Mouse (Mus musculus): ENCODE results near the gene Xpr1. TPM values are rescaled to one million over a fixed set of nuclear protein-coding genes. Genes with fewer than 3 reads are reported as not detected.

Gene Xpr1
- polyA plus RNA-seq, 2 experiments, result 5.9 to 10.0 TPM

- WGBS, result 80% methylated on average over 7 of the region's 7 CpGs
Measured at GRCm38 (mm10) chr1:155422022-155422421, 4.8 kb upstream of the Xpr1 start.

GRCm38 (mm10) chr1:155416147-155416700 is 991 bp downstream of the Xpr1 start:
- TF ChIP-seq POLR2A (IDR thresholded peaks at IDR 0.05; ENCODE audit: borderline replicate concordance, extremely low read depth, insufficient read depth, insufficient read length), result no peak
- Histone ChIP-seq H3K4me1 (ENCODE audit: control insufficient read depth, insufficient read depth, low read length) (no peaks in the 10 kb centered on the region), H3K9ac (ENCODE audit: low read depth, low read length, severe bottlenecking) (peak overlapping the region; percentile 66), H3K27me3 (ENCODE audit: control insufficient read depth, insufficient read depth, low read length) (no peaks in the 10 kb centered on the region), H3K4me2 (replicated peaks; ENCODE audit: low read depth, low read length, severe bottlenecking) (peak overlapping the region; percentile 74), H3K4me3 (replicated peaks; ENCODE audit: low read length) (peak overlapping the region; percentile 91), H3K27ac (replicated peaks; ENCODE audit: low read depth, low read length) (no peak overlapping the region; the same call in 1 of the 2 replicates), H3K9me3 (ENCODE audit: control insufficient read depth, low read length) (no peaks in the 10 kb centered on the region), H3K36me3 (ENCODE audit: control insufficient read depth, insufficient read depth, low read length) (no peaks in the 10 kb centered on the region)
- no peak for ATAC-seq (ENCODE audit: low FRiP score, low read depth)
- no peak for DNase-seq (ENCODE audit: low spot score)
- WGBS, result 6% methylated on average over 6 of the region's 6 CpGs

More at GRCm38 (mm10) chr1:155422022-155422421, 4.8 kb upstream of the Xpr1 start:
- no peak overlapping the region for H3K4me3 ChIP-seq (replicated peaks; ENCODE audit: low read length)
- H3K4me2 ChIP-seq (replicated peaks; ENCODE audit: low read depth, low read length, severe bottlenecking), result no peak overlapping the region
- no peak overlapping the region for H3K27ac ChIP-seq (replicated peaks; ENCODE audit: low read depth, low read length)
- no peak overlapping the region for H3K9ac ChIP-seq (ENCODE audit: low read depth, low read length, severe bottlenecking)
- no peak for TF ChIP-seq POLR2A (IDR thresholded peaks at IDR 0.05; ENCODE audit: borderline replicate concordance, extremely low read depth, insufficient read depth, insufficient read length)
- DNase-seq (ENCODE audit: low spot score), result no peak
- no peaks in the 10 kb centered on the region for H3K9me3 ChIP-seq (ENCODE audit: control insufficient read depth, low read length)
- no peaks in the 10 kb centered on the region for H3K36me3 ChIP-seq (ENCODE audit: control insufficient read depth, insufficient read depth, low read length)
- no peaks in the 10 kb centered on the region for H3K27me3 ChIP-seq (ENCODE audit: control insufficient read depth, insufficient read depth, low read length)
- no peaks in the 10 kb centered on the region for H3K4me1 ChIP-seq (ENCODE audit: control insufficient read depth, insufficient read depth, low read length)
- ATAC-seq (ENCODE audit: low FRiP score, low read depth), result no peak

GRCm38 (mm10) chr1:155415421-155415820 is 1.8 kb downstream of the Xpr1 start:
- DNase-seq (ENCODE audit: low spot score), result peak; percentile 26
- H3K4me3 ChIP-seq (replicated peaks; ENCODE audit: low read length), result 0 out of 2 replicates have a peak overlapping the region, but pooled peaks have one; percentile 11
- no peaks in the 10 kb centered on the region for H3K36me3 ChIP-seq (ENCODE audit: control insufficient read depth, insufficient read depth, low read length)
- no peak overlapping the region for H3K27ac ChIP-seq (replicated peaks; ENCODE audit: low read depth, low read length)
- no peak for ATAC-seq (ENCODE audit: low FRiP score, low read depth)
- H3K27me3 ChIP-seq (ENCODE audit: control insufficient read depth, insufficient read depth, low read length), result no peaks in the 10 kb centered on the region
- H3K9ac ChIP-seq (ENCODE audit: low read depth, low read length, severe bottlenecking), result no peak overlapping the region
- H3K9me3 ChIP-seq (ENCODE audit: control insufficient read depth, low read length), result no peaks in the 10 kb centered on the region
- H3K4me1 ChIP-seq (ENCODE audit: control insufficient read depth, insufficient read depth, low read length), result no peaks in the 10 kb centered on the region
- no peak for TF ChIP-seq POLR2A (IDR thresholded peaks at IDR 0.05; ENCODE audit: borderline replicate concordance, extremely low read depth, insufficient read depth, insufficient read length)
- 27% methylated on average over 4 of the region's 4 CpGs for WGBS
- peak overlapping the region; percentile 28; the same call in 1 of the 2 replicates for H3K4me2 ChIP-seq (replicated peaks; ENCODE audit: low read depth, low read length, severe bottlenecking)

GRCm38 (mm10) chr1:155412705-155413104 is 4.5 kb downstream of the Xpr1 start:
- no peaks in the 10 kb centered on the region for H3K9me3 ChIP-seq (ENCODE audit: control insufficient read depth, low read length)
- no peak overlapping the region for H3K4me2 ChIP-seq (replicated peaks; ENCODE audit: low read depth, low read length, severe bottlenecking)
- no peak overlapping the region for H3K4me3 ChIP-seq (replicated peaks; ENCODE audit: low read length)
- no peaks in the 10 kb centered on the region for H3K36me3 ChIP-seq (ENCODE audit: control insufficient read depth, insufficient read depth, low read length)
- H3K4me1 ChIP-seq (ENCODE audit: control insufficient read depth, insufficient read depth, low read length), result no peaks in the 10 kb centered on the region
- ATAC-seq (ENCODE audit: low FRiP score, low read depth) (no peak), DNase-seq (ENCODE audit: low spot score) (no peak)
- H3K27me3 ChIP-seq (ENCODE audit: control insufficient read depth, insufficient read depth, low read length), result no peaks in the 10 kb centered on the region
- H3K27ac ChIP-seq (replicated peaks; ENCODE audit: low read depth, low read length), result no peak overlapping the region
- WGBS, result 62% methylated on average over 2 of the region's 2 CpGs
- no peak overlapping the region for H3K9ac ChIP-seq (ENCODE audit: low read depth, low read length, severe bottlenecking)
- no peak for TF ChIP-seq POLR2A (IDR thresholded peaks at IDR 0.05; ENCODE audit: borderline replicate concordance, extremely low read depth, insufficient read depth, insufficient read length)

- WGBS, result 92% methylated on average over 2 of the region's 2 CpGs
- no peak for TF ChIP-seq POLR2A (IDR thresholded peaks at IDR 0.05; ENCODE audit: borderline replicate concordance, extremely low read depth, insufficient read depth, insufficient read length)
- Histone ChIP-seq H3K9me3 (ENCODE audit: control insufficient read depth, low read length) (no peaks in the 10 kb centered on the region), H3K27me3 (ENCODE audit: control insufficient read depth, insufficient read depth, low read length) (no peaks in the 10 kb centered on the region), H3K9ac (ENCODE audit: low read depth, low read length, severe bottlenecking) (no peak overlapping the region), H3K27ac (replicated peaks; ENCODE audit: low read depth, low read length) (no peak overlapping the region), H3K36me3 (ENCODE audit: control insufficient read depth, insufficient read depth, low read length) (no peaks in the 10 kb centered on the region), H3K4me3 (replicated peaks; ENCODE audit: low read length) (no peak overlapping the region), H3K4me1 (ENCODE audit: control insufficient read depth, insufficient read depth, low read length) (no peaks in the 10 kb centered on the region), H3K4me2 (replicated peaks; ENCODE audit: low read depth, low read length, severe bottlenecking) (no peak overlapping the region)
- DNase-seq (ENCODE audit: low spot score) (no peak), ATAC-seq (ENCODE audit: low FRiP score, low read depth) (no peak)
Measured at GRCm38 (mm10) chr1:155408577-155408966, 8.6 kb downstream of the Xpr1 start.

All from limb, embryonic 14.5 days (tissue).